Mouse (Mus musculus) 3T3-L1 (cell line): ENCODE data around the gene Rpl23.

ENCODE experiments used
- DNase-seq: peaks from one replicate; pipeline ENCODE4 v3.0.0-alpha.2; 2015; ENCODE audit warnings: low read depth, low spot score

Gene Rpl23

DNA sequence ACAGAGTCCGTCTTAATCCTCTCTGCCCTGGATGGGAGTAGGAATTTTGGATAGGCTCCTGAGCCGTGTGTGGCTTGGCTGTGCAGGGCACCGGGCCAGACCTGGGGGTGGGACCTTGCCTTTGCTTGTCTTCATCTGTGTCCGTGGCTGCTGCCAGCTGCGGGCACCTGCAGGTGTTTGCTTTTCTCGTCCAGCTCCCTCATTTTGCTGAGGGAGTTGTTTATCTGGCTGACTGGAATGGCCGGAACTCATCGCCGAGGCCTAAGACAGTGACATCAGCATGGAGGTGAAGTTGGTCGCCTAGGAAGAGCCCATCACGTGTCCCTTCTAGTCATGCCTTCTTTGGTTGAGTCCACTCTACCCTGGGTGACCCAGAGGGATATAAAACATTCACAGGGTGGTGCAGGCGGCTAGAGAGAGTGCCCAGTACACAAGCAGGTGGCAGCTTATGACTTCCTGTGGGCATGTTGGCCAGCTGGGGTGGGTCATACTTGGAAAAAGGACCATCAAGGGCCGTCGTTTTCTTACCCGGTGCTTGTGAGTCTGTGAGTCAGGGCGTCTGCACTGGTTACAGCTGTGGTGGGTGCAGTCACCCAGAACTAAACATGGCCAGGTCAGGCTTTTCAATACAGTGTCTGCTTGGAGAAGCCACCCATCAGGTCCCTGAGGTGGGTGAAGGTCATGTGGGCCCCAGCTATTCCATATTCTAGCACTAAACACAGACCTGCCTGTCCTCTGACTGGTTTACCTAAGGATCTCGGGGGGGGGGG lies 31.7 kb upstream of the Rpl23 start:
- no peak for DNase-seq

- no peak for DNase-seq
Observed at GRCm38 (mm10) chr11:97813085-97813484, 30.8 kb upstream of the Rpl23 start.

DNA sequence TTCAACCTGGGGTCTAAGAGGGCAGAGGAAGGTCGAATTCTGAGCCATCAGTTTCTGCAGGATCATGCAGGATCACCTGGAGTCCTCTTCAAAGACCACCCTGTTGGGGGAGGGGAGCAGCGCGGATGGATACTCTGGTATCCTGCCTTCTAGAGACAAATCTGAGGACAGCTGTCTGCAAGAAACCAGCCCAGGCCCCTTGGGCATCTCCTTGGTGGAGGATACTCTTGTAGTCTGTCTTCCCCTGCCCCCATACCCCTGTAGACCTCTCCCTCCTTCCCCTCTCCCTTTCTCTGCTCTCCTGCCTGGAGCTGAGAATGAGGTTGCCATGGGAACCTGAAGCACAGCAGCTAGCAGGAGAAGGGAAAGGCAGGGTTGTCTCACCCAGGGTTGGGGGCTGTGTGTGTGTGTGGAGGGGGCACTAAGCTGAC lies 30.3 kb upstream of the Rpl23 start:
- DNase-seq: no peak

DNA sequence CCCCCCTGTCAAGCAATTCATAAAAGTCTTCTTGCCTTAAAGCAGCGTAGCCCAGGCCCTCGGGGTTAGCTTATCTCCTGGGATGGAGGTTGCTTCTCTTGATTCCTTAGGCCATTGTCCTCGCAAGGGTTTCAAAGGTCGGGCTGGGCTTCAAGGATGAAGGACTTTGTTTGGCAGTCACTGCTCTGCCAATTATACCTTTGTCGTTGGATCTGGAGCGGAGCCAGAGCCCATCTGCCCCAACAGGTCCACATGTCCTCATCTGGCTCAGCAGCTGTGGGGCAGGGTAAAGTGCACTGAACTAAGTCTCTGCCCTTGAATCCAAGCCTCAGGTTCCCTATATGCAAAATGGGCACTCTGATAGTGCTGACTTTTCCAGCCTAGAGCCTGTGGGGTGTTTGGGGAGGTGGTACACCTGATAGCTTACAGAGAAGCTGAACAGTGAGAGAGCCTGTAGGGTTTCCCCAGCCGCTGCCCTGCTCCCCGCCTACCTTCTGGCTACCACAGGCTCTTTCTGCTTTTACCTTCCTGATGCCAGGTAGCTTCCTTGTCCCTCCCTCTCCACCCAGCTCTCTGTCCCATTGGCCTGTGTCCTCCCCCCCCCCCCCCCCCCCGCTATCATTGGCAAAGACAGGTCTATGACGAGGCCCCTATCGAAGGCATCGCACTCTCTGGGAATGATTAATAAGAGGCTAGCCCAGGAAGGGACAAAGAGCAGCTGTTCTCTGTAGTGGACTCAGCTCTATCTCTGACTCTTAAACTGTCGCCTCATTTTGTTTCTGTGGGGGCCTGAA lies 29.5 kb upstream of the Rpl23 start:
- no peak for DNase-seq

GRCm38 (mm10) chr11:97810970-97811369 lies 28.7 kb upstream of the Rpl23 start:
- no peak for DNase-seq

DNA sequence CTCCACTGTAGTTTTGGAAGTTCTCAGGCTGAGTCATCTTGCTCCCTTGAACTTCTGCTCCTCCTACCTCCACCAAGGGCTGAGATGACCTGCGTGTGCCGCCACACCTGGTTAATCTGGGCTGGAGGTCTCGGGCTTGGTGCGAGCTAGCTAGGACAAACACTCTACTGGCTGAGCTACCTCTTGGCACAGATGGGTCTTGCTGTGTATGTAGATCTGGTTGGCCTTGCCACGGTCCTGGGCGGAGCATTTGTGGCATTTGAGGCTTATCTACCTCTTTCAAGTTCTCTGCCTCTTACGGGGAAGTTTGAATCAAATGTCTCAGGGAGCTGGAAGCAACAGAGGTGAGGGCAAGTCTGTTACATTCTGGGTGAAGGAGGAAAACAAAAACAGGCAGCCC lies 28.1 kb upstream of the Rpl23 start:
- DNase-seq: no peak

DNA sequence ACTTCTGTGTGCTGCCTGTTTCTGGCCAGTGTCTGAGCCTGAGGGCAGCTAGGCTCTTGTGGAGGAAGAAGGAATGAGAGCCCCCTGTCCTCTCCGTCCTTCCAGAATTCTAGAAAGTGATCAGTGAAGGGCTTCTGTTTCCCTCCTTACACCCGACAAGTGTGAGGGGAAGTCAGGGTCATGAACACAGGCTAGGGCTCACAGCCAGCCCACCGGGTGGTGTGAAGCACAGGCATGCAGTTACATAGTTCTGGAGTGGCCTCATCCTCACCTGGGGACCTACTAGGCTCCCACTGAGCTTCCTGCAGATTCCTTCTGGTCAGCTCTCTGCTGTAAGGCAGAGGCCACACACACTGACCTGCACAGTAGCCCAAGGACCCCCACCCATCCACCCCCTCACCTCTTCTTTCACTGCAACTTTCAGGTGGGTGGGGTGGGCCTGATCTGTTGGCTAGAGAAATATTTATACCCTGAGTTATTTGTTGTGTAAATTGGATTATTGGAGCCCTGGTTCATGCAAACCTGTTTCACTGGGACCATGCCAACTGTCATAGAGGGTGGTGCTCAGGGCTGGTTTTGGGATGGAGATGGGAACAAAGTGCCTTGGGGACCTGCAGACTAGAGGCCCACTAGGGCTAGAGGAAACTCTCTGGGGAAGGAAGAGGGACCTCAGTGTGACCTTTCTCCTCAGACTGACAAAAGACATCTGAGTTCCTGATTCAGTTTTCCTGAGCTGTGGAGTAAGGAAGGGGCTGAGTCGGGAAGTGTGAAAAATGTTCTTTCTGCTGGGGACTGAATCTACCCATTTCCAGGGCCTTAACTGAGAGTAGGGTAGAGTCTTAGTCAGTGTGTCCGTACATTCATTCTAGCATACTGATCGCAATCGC lies 27.2 kb upstream of the Rpl23 start:
- no peak for DNase-seq

DNA sequence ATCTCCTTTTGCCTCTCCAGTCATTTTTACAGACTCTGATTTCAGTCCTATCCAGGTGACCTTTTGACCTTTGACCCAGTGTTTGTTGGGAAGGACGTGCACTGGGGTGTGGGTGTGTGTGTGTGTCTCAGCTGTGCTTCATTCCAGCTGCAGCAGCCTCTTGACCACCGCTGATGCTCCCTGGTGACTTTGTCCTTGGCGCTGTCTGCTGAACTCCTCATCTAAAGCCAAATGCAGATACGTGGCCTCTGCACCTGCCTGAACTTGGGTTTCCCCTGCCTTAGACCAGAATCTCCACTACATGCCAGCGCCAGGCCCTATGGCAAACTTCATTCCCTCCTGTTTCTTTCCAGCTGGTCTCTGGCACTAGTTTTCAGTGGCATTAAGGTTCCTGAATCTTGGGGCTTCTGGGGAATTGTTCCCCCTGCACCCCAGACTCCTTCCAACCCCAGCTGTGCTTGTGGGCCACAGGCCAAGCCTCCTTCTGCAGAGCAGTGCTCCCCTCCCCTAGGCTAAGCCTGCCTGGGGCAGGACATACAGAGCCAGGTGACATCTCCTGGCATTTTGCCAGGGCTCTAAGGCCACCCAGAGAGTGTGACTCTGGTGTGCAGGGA lies 26.5 kb upstream of the Rpl23 start:
- no peak for DNase-seq

DNA sequence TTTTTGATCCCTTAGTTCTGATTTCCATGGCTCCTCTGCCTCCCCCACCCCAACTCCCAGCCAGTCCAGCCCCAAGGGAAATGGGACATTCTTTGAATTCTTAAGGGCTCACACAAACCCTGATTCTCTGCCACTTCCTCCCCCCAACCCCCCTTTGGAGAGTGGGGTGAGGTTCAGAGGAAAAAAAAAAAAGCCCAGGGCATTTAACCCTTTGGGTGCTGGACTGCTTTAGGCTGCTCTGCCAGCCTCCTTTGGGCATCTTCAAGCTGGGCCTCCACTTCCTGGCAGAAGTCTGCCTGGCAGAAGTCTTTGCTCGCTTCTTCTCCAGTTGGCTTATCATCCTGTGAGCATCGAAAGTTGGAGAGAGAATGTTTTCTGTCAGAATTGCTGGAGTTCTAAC lies 25.9 kb upstream of the Rpl23 start:
- peak; percentile 78 for DNase-seq

DNA sequence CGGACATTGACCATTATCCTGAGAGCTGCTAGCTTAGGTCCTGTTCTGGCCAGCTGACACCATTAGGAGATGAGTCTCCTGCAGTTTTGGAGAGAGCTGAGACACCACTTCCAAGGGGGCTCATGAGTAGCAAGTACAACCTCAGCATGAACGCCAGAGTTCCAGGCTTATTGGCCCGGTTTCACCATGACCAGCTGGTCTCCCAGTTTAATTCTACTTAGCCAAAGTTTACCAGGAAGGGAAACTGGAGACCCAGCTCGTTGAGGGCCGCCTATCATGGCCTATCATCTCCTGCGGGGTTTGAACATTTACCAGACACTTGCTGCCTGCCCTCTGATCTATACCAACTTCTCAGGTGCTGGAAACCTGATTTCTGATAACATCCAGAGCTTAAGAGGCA lies 25.4 kb upstream of the Rpl23 start:
- DNase-seq: no peak

DNA sequence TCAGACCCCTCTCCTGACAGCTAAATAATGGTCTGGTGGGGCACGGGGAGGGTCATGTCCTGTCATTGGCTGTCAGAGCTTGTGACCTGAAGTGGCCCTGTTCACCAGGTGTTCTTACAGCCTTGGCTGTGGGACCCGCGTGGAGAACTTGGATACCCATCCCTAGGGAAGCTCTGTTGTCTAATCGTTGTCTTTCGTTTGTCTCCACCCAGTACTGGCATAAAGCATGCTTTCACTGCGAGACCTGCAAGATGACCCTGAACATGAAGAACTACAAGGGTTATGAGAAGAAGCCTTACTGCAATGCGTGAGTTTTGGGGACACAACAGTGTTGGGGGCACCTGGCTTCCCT lies 24.4 kb upstream of the Rpl23 start:
- DNase-seq: no peak

DNA sequence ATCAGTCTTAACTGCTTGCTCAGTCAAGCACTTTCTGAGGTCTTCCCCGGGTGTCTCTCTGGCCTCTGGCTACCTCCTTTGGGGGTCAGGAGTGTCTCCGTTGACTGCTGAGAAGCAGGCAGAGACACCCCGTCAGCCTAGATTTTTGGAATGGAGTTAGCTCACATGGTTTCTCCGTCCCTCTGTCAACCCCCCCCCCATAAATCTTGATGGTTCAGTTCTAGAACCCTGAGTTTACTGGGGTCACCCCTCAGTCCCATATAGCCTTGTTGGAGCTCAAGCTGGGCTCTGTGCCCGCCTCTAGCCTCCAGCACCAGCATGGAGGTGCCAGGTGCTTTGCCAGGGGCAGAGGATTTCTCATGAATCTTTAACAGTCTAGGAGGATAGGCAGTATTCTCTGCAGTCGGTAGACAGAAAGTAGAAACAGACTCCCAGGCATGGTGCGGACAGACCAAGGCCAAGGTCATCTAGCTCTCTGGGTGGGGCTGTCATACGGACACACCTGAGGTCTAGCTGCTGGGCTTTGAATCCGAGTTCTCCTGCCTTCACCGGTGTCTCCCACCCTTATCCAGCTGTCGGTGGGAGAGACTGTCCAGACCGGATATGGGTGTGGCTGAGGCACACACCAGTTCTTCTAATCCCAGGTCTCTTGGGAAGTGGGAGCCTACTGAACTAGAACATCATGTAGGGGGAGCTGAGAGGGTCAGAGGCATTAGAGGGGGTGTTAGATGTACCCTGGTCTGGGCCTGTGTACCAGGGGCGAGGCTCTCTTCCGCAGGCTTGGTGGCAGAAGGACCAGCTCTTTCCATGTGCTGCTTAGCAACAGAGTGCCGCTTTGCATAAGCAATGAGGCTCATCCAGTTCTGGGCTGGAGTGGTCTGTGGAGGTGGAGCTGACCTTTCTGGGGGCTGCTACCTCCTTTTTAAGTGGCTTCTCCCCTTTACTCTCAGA lies 23.7 kb upstream of the Rpl23 start:
- DNase-seq: no peak

- DNase-seq: peak; percentile 83
Observed at GRCm38 (mm10) chr11:97804841-97805661, 22.8 kb upstream of the Rpl23 start.

DNA sequence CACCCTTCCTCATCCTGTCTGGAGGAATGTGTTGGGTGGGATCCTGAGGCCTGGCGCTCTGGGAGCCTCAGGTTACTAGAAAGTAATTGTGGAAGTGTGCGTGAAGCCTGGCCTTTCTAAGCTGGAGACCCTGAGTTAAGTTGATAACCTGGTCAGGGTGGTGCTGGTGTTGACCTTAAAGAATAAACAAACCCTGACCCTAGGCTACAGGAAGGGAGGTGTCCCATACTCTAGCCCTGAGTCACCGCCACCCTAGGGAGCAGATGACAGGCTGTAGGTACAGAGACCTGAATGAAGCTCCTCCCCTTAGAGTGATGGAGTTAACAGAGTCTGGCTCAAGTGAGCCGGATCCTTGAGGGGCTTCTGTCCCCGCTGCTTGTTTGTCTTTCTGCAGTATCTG lies 21.6 kb upstream of the Rpl23 start:
- no peak for DNase-seq

- DNase-seq: no peak
Observed at GRCm38 (mm10) chr11:97802495-97802894, 20.3 kb upstream of the Rpl23 start.

DNA sequence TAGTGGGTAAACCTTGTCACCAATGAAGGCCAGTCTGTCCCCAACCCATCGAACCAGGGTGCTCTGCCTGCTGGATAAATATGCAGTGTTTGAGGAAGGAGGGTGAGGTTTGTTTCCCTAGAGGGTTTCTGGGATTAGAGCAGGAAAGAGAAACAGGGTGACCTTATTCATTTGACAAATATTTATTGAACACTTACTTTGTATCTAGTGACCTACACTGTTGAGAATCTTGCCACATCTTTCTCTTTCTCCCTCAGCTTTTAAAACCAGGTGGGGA lies 19.9 kb upstream of the Rpl23 start:
- no peak for DNase-seq

DNA sequence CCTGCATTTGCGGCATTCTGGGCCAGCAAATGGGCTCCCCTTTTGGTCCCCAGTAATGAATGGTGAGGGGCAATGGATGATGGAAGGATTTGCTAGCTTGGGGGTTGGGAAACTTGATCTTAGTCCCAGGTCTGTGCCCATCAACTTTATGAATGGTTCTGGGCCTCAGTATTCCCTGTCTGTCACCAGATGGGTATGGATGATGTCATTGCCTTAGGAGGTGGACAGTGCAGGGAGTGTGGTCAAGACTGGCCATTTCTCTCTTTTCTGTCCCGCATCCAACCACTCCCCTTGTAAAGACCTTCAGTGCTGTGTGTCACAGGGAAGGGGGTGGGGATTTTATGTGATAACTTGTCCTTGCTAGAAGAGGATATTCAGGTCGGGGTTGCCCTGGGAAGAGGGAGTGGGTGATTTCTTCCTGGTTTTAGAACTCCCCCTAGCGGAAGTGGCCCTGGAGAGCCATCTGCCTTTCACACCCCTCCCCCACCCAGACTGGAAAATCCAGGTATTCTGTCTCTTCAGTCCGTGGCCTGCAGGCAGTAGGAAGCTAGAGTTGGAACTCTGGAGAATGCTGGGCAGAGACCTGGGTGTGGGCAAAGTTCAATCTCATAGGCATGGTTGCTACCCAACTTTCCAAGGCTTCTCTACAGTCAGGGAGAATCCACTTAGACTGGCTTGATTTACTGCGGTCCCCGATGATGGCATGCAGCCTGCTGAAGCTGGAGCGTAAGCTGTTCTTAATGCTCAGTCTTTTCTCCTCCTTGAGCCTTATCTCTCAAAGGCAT lies 19.4 kb upstream of the Rpl23 start:
- peak; percentile 80 for DNase-seq

DNA sequence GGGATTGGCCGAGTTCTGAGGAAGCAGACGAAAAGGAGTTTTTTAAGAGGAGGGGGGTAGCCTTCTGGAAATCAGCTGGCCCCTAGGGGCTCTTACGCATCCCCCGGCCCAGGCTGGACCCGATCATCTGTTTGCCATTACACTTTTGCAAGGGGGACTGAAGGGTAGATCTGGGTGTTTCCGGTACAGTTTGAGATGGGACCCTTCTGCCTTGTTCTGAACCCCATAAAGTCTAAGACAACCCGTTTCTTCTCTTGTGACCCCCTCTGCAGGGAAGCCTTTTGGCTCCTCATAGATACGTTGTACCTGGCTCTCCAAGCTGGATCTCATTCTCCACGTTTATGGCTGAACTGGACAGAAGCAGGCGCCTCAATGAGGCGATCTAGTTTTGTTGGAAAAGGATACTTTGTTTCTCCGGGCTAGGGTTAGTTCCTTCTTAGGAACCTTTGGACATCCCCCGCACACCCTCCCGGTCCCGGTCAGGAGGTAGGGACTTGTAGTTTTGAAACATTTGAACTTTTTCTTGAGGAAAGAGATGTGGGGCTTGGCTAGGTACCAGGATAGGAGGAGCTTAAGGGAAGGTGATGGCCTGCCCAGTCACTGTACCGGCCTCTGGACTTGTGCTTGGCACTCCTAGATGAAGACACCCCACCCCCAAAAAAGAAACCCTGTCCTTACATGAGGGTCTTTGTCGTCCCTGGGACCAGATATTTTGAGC lies 18.6 kb upstream of the Rpl23 start:
- DNase-seq: peak; percentile 85
